Mouse (Mus musculus): ENCODE measurements around the gene Gm10945. TPM values are rescaled to one million over a fixed set of nuclear protein-coding genes. Genes with fewer than 3 reads are reported as not detected.

Gm10945 gene
- not detected in 2 replicates for polyA plus RNA-seq (2015; fragmentation: Nextera tagmentation; extraction: Ambion mirVana)

DNA sequence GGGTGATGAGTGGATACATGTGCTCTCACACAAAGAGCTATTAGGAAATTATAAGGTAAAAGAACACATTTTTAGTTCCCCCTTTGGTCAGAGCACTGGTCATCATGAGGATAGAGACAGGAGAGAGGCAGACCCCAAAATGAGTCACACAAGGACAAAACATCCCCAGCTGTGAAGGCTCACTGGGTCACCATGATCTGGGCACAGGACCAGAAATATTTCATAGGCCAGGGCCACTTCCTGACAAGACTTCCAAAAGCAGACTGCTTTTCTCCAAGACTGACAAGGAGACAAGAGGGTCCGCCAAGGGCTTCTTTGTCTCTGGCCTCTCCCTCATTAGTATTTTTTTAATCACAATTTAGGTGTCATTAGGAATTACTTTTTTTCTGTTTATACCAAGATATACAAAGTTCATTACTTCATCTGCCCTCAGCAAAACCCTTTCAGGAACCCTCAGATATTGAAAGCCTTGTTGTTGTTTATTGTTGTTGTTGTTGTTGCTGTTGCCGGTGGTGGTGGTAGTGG, at the start of gene Gm10945:
Gene Gm10945, minus strand, starts transcription at position 475 of the 525 bp plus-strand sequence.

DNA sequence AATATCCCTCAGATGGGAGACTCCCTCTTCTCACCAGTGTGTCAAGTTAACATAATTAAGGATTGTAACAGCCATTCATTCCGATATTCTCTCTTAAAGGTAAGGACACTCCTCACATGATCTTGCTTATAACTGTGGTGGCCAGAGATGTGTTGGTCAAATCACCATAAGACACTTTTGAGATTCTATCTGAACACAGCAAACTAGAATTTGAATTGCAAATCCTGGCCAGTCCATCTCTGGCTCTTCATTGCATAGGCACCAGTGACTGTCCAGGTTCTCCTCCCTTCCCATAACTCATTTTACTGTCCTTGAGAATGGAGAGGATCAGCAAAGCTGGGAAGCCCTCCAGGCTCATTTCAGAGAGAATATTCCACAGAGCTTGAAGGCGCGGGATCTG, 3.4 kb downstream of the Gm10945 start, which contains the start of gene Oprm1:
Gene Oprm1, plus strand, starts transcription at position 301 of the 400 bp plus-strand sequence.

Other genes starting within 250 kb of the Gm10945 start
- 0.14 TPM in 1 of 2 replicates, not detected in the other for gene Oprm1, start 3.3 kb downstream of the Gm10945 start, polyA plus RNA-seq (2015; fragmentation: Nextera tagmentation; extraction: Ambion mirVana)

Measured in adrenal gland, postnatal 0 days (tissue).